Mouse (Mus musculus) ES-E14 (cell line): ENCODE results near the gene Mrpl47. TPM values are rescaled to one million over a fixed set of nuclear protein-coding genes. Genes with fewer than 3 reads are reported as not detected.

Experiments used
- DNase-seq: peaks from one replicate; pipeline ENCODE4 v3.0.0-alpha.2; 2013; ENCODE audit warnings: low read depth, low spot score
- H3K27ac ChIP-seq: 2 replicates; pipeline ENCODE4 v1.5.1; 2012; ENCODE audit warnings: low read depth, mild to moderate bottlenecking, low read length, moderate library complexity, mixed read lengths; ENCODE audit not compliant: poor library complexity, insufficient read depth, severe bottlenecking
- H3K36me3 ChIP-seq: 2 replicates; pipeline ENCODE4 v1.6.1; 2012; ENCODE audit warnings: mild to moderate bottlenecking, low read length, moderate library complexity, mixed read lengths; ENCODE audit not compliant: control insufficient read depth, poor library complexity, insufficient read depth, severe bottlenecking
- H3K4me1 ChIP-seq, 2 experiments: fragments of 150-350 bp in 1 of 2; sonication (generic) in 1 of 2; 2 replicates each; pipeline ENCODE4 v1.6.1; 2012; ENCODE audit warnings: low read length in 2 of 2, mild to moderate bottlenecking in 1 of 2, mixed read lengths in 1 of 2; ENCODE audit not compliant: control insufficient read depth in 2 of 2, insufficient read depth in 2 of 2, poor library complexity in 1 of 2
- H3K4me3 ChIP-seq, 2 experiments: fragments of 150-350 bp in 1 of 2; sonication (generic) in 1 of 2; 2 replicates each; pipeline ENCODE4 v1.5.1; 2012; ENCODE audit warnings: low read length in 2 of 2, low read depth in 1 of 2, mild to moderate bottlenecking in 1 of 2, mixed read lengths in 1 of 2; ENCODE audit not compliant: insufficient read depth in 1 of 2, poor library complexity in 1 of 2, severe bottlenecking in 1 of 2
- H3K9ac ChIP-seq: 2 replicates; pipeline ENCODE4 v1.6.1; 2012; ENCODE audit warnings: low read depth, mild to moderate bottlenecking, low read length, mixed read lengths; ENCODE audit not compliant: poor library complexity, insufficient read depth, severe bottlenecking
- H3K9me3 ChIP-seq: fragments of 150-350 bp; sonication (generic); 2 replicates; pipeline ENCODE4 v1.6.1; 2012; ENCODE audit warnings: low read depth, mild to moderate bottlenecking, low read length; ENCODE audit not compliant: control insufficient read depth, insufficient read depth
- CHD2 ChIP-seq: IDR thresholded peaks from 2 replicates; pipeline ENCODE4 v1.6.1; 2014; ENCODE audit warnings: mild to moderate bottlenecking, low read depth, low read length, inconsistent platforms
- HCFC1 ChIP-seq: IDR thresholded peaks from 2 replicates; pipeline ENCODE4 v1.6.1; 2012; ENCODE audit warnings: low read length, inconsistent platforms, borderline replicate concordance; ENCODE audit not compliant: insufficient read depth
- MAFK ChIP-seq: IDR thresholded peaks from 2 replicates; pipeline ENCODE4 v1.6.1; 2014; ENCODE audit warnings: mild to moderate bottlenecking, low read depth, low read length, inconsistent platforms; ENCODE audit not compliant: insufficient read depth
- ZC3H11A ChIP-seq: IDR thresholded peaks from 2 replicates; pipeline ENCODE4 v1.6.1; 2012; ENCODE audit warnings: low read depth, mild to moderate bottlenecking, inconsistent platforms, low read length, borderline replicate concordance
- ZNF384 ChIP-seq: IDR thresholded peaks from 2 replicates; pipeline ENCODE4 v1.6.1; 2012; ENCODE audit warnings: low read depth, low read length, inconsistent platforms
- in situ Hi-C, 2 experiments: fragments of 600-800 bp; cut with MboI; formaldehyde crosslinking; loops; one replicate each; pipeline ENCODE4 v1.15.1; 2025; ENCODE audit warnings: low sequenced_read_pairs in 2 of 2, inconsistent platforms in 1 of 2; ENCODE audit not compliant: unreplicated experiment in 2 of 2
- total RNA-seq: library from RNA; depleted of rRNA; stranded (reverse); fragments of 300-350 nt; gene quantifications from 2 replicates; pipeline ENCODE4 v1.2.3, GENCODE M21; 2012

Gene Mrpl47
- total RNA-seq, 1 experiment: 40.3 TPM

DNA sequence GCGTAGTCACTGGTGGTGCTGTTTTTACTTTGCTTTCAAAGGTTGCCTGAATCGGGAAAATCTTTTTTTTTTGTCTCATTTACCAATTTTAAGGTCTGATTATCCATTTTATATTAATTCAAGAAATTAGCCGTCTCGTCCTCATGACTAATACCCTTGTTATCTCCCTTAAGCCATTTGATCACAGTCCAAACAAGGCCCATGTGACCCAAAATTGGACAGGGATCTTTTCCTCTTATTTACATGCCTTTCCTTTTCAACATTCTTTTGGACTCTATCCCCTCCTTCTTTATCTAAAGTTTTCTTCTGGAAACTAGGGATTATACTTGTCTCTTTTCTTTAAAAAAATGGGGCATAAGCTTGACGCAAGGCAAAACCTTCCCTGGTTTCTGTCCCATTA lies 45.6 kb downstream of the Mrpl47 start:
- Histone ChIP-seq H3K36me3 (no peaks in the 10 kb centered on the region), H3K4me3 (no peak overlapping the region), H3K4me1 (peaks cover 0 to 4% of the 10 kb centered on the region in 2 experiments; a peak in 1 of 4 replicates), H3K9ac (no peak overlapping the region), H3K27ac (no peak overlapping the region), H3K9me3 (no peaks in the 10 kb centered on the region)
- no peak for DNase-seq
- in situ Hi-C loops: no loop called here
- TF ChIP-seq CHD2: no peak
- TF ChIP-seq ZNF384: no peak
- TF ChIP-seq ZC3H11A: no peak
- no peak for TF ChIP-seq MAFK
- no peak for TF ChIP-seq HCFC1

GRCm38 (mm10) chr3:32690901-32691300 lies 46.5 kb downstream of the Mrpl47 start:
- H3K4me3 ChIP-seq: no peak overlapping the region
- H3K4me1 ChIP-seq: peaks cover 0 to 4% of the 10 kb centered on the region in 2 experiments; a peak in 1 of 4 replicates
- DNase-seq: no peak
- no peaks in the 10 kb centered on the region for H3K36me3 ChIP-seq
- in situ Hi-C loops: no loop called here
- no peak overlapping the region for H3K9ac ChIP-seq
- TF ChIP-seq MAFK (no peak), ZC3H11A (no peak), ZNF384 (no peak), HCFC1 (no peak), CHD2 (no peak)
- no peaks in the 10 kb centered on the region for H3K9me3 ChIP-seq
- no peak overlapping the region for H3K27ac ChIP-seq

GRCm38 (mm10) chr3:32690008-32690407 lies 47.4 kb downstream of the Mrpl47 start:
- no peak for TF ChIP-seq ZNF384
- no peak for TF ChIP-seq ZC3H11A
- no peak for TF ChIP-seq CHD2
- no peak for TF ChIP-seq HCFC1
- no peak for TF ChIP-seq MAFK
- DNase-seq: no peak
- H3K9ac ChIP-seq: no peak overlapping the region
- no peak overlapping the region for H3K4me3 ChIP-seq
- no peaks in the 10 kb centered on the region for H3K36me3 ChIP-seq
- peaks cover 0 to 4% of the 10 kb centered on the region in 2 experiments; a peak in 1 of 4 replicates for H3K4me1 ChIP-seq
- in situ Hi-C loops: no loop called here
- H3K27ac ChIP-seq: no peak overlapping the region
- H3K9me3 ChIP-seq: no peaks in the 10 kb centered on the region

GRCm38 (mm10) chr3:32689567-32689999 lies 47.8 kb downstream of the Mrpl47 start:
- H3K9me3 ChIP-seq: no peaks in the 10 kb centered on the region
- peaks cover 0 to 4% of the 10 kb centered on the region in 2 experiments; a peak in 1 of 4 replicates for H3K4me1 ChIP-seq
- no peaks in the 10 kb centered on the region for H3K36me3 ChIP-seq
- no peak for DNase-seq
- H3K27ac ChIP-seq: no peak overlapping the region
- no peak overlapping the region for H3K4me3 ChIP-seq
- no peak overlapping the region for H3K9ac ChIP-seq
- in situ Hi-C loops: no loop called here
- no peak for TF ChIP-seq ZC3H11A
- TF ChIP-seq CHD2: no peak
- no peak for TF ChIP-seq MAFK
- TF ChIP-seq ZNF384: no peak
- no peak for TF ChIP-seq HCFC1

GRCm38 (mm10) chr3:32687156-32687555 lies 50.2 kb downstream of the Mrpl47 start:
- in situ Hi-C loops: no loop called here
- H3K9ac ChIP-seq: no peak overlapping the region
- no peak for TF ChIP-seq MAFK
- TF ChIP-seq ZNF384: peak; percentile 89
- H3K4me3 ChIP-seq: no peak overlapping the region
- no peak overlapping the region for H3K27ac ChIP-seq
- no peak for DNase-seq
- H3K4me1 ChIP-seq: no peaks in the 10 kb centered on the region
- no peaks in the 10 kb centered on the region for H3K36me3 ChIP-seq
- no peaks in the 10 kb centered on the region for H3K9me3 ChIP-seq
